Mouse (Mus musculus): Measurements from ENCODE around the gene Methig1. TPM values are rescaled to one million over a fixed set of nuclear protein-coding genes. Genes with fewer than 3 reads are reported as not detected.
A peak's percentile ranks its signal among the peaks of the same experiment; 100 is the strongest.

Gene Methig1
- polyA plus RNA-seq, 1 experiment: not detected

DNA sequence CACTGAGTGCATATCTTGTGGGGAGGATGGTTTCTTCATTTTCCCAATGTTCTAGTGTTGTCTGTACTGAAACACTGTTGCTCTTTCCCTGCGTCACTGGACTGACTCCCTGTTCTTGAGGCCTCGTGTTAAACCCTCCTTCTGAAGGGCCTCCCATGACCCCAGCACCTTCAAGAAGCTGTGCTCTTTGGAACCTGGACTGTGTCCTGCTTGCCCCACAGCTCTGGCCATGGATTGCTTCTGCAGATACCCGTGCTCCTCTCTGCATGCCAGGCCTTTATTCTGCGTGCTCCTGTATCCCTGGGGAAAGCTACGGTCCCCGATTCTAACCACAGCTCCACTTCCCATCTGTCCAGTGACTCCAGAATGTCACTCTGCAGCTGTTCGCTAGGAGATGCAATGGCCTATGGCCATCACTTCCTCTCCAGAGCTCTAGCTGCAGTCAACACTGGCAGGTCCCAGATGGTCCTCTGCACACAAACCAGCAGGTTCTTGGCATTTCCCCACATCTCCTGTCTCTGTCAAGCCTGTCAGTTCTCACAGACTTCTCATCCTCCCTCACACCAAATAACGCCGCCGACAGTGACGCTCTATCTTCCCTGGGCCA, 77.1 kb downstream of the Methig1 start:
- 18% methylated on average over 11 of the region's 11 CpGs for WGBS

DNA sequence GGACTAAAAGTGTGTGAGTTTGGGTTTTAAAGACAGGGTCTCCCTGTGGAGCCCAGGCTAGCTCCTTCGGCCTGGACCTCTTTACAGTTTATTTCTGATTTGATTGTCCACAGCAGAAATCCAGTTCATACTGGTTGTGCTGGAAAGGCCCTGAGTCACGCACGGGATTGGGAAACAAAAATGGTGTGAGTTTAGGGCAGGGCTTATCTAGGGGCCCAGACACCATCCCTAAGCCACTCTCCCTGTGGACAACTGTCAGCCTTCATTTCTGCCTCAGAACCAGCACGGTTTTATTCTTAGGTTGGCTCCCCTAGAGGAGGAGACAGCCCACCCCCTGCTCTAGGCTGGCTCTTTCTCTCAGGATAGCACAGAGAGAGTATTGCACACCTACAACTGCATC, 80.3 kb downstream of the Methig1 start:
- Histone ChIP-seq H3K27ac (ENCODE audit: insufficient read depth, low read length) (no peak overlapping the region), H3K27me3 (ENCODE audit: control insufficient read depth, insufficient read depth, low read length) (no peaks in the 10 kb centered on the region), H3K4me1 (ENCODE audit: control insufficient read depth, insufficient read depth, low read length) (peaks cover 10% of the 10 kb centered on the region), H3K4me3 (replicated peaks; ENCODE audit: insufficient read depth, low read depth, low read length) (no peak overlapping the region)
- no peak for TF ChIP-seq CTCF (IDR thresholded peaks at IDR 0.05; ENCODE audit: borderline replicate concordance, insufficient read depth, low read depth, low read length)
- TF ChIP-seq POLR2A (IDR thresholded peaks at IDR 0.05; ENCODE audit: borderline replicate concordance, insufficient read depth, low read length): no peak
- WGBS: 68% methylated on average over 4 of the region's 4 CpGs
- DNase-seq: no peak

More for the DNA sequence above, 77.1 kb downstream of the Methig1 start:
- Histone ChIP-seq H3K4me3 (replicated peaks; ENCODE audit: insufficient read depth, low read depth, low read length) (no peak overlapping the region), H3K27me3 (ENCODE audit: control insufficient read depth, insufficient read depth, low read length) (no peaks in the 10 kb centered on the region), H3K27ac (ENCODE audit: insufficient read depth, low read length) (no peak overlapping the region; the same call in 1 of the 2 replicates), H3K4me1 (ENCODE audit: control insufficient read depth, insufficient read depth, low read length) (peaks cover 10% of the 10 kb centered on the region)
- TF ChIP-seq CTCF (IDR thresholded peaks at IDR 0.05; ENCODE audit: borderline replicate concordance, insufficient read depth, low read depth, low read length) (no peak), POLR2A (IDR thresholded peaks at IDR 0.05; ENCODE audit: borderline replicate concordance, insufficient read depth, low read length) (no peak)
- peak; percentile 44 to 60 for DNase-seq

Other genes with a start within 250 kb of the Methig1 start
- 16.8 and 18.4 TPM in 2 replicates for gene Atf1, start 125.3 kb upstream of the Methig1 start, polyA plus RNA-seq (2012; rRNA removed)
- not detected in 2 replicates for gene Tmprss12, start 72.3 kb upstream of the Methig1 start, polyA plus RNA-seq (2012; rRNA removed)
- gene Mettl7a1, start 49.0 kb upstream of the Methig1 start, polyA plus RNA-seq (2012; rRNA removed): 50.3 and 50.5 TPM in 2 replicates
- gene Mettl7a3, start 18.2 kb upstream of the Methig1 start, polyA plus RNA-seq (2012; rRNA removed): 0.13 and 0.15 TPM in 2 replicates
- not detected in 2 replicates for gene Mettl7a2, start 51 bp downstream of the Methig1 start, polyA plus RNA-seq (2012; rRNA removed)
- gene Higd1c, start 11.4 kb downstream of the Methig1 start, polyA plus RNA-seq (2012; rRNA removed): not detected in 2 replicates
- gene Gm5475, start 69.0 kb downstream of the Methig1 start, polyA plus RNA-seq (2012; rRNA removed): not detected in 2 replicates
- gene Slc11a2, start 71.9 kb downstream of the Methig1 start, polyA plus RNA-seq (2012; rRNA removed): 45.4 and 50.6 TPM in 2 replicates
- 67.0 and 70.5 TPM in 2 replicates for gene Letmd1, start 115.9 kb downstream of the Methig1 start, polyA plus RNA-seq (2012; rRNA removed)
- gene Csrnp2, start 142.3 kb downstream of the Methig1 start, polyA plus RNA-seq (2012; rRNA removed): 18.0 and 18.3 TPM in 2 replicates
- gene Tfcp2, start 198.9 kb downstream of the Methig1 start, polyA plus RNA-seq (2012; rRNA removed): 25.4 and 27.6 TPM in 2 replicates
- 63.9 and 64.5 TPM in 2 replicates for gene Pou6f1, start 246.8 kb downstream of the Methig1 start, polyA plus RNA-seq (2012; rRNA removed)

Data from cerebellum, adult 2 months (tissue).